Mouse (Mus musculus) heart, postnatal 0 days (tissue): ENCODE measurements around the gene Sox8.

Source experiments
- CTCF ChIP-seq: IDR thresholded peaks from 2 replicates; pipeline ENCODE4 v1.5.1; 2016; ENCODE audit warnings: antibody characterized with exemption, control low read depth, low read depth
- EP300 ChIP-seq: IDR thresholded peaks from 2 replicates; pipeline ENCODE4 v1.6.1; 2016; ENCODE audit warnings: antibody characterized with exemption, low read depth

- TF ChIP-seq CTCF (no peak), EP300 (no peak)
Observed at GRCm38 (mm10) chr17:25582076-25582475, 11.6 kb upstream of the Sox8 start.
